Mouse (Mus musculus) bone marrow macrophage, adult 2 months (primary cell): Measurements from ENCODE around the gene Yars. TPM values are rescaled to one million over a fixed set of nuclear protein-coding genes. Genes with fewer than 3 reads are reported as not detected.

Source experiments
- H3K27ac ChIP-seq: 2 replicates; pipeline ENCODE4 v1.5.1; 2012; ENCODE audit warnings: low read depth, low read length; ENCODE audit not compliant: insufficient read depth
- H3K4me1 ChIP-seq: 2 replicates; pipeline ENCODE4 v1.6.1; 2012; ENCODE audit warnings: low read length; ENCODE audit not compliant: control insufficient read depth, insufficient read depth
- H3K4me3 ChIP-seq: 2 replicates; pipeline ENCODE4 v1.5.1; 2012; ENCODE audit warnings: mild to moderate bottlenecking, low read length, moderate library complexity; ENCODE audit not compliant: insufficient read depth
- CTCF ChIP-seq: IDR thresholded peaks from 2 replicates; pipeline ENCODE4 v1.5.1; 2012; ENCODE audit warnings: low read depth, mild to moderate bottlenecking, low read length, moderate library complexity
- POLR2A ChIP-seq: IDR thresholded peaks from 2 replicates; pipeline ENCODE4 v1.6.1; 2012; ENCODE audit warnings: mild to moderate bottlenecking, low read depth, low read length, borderline replicate concordance
- polyA plus RNA-seq: library from polyadenylated mRNA; stranded (reverse); fragments of >200 nt; gene quantifications from 2 replicates; pipeline ENCODE4 v1.2.4, GENCODE M21; 2012; ENCODE audit not compliant: missing spikeins, insufficient read depth, insufficient read length

The Yars gene
- polyA plus RNA-seq, 1 experiment, result 18.0 TPM

GRCm38 (mm10) chr4:129227170-129227984 lies 37.8 kb downstream of the Yars start:
- Histone ChIP-seq H3K4me1 (peaks cover 31% of the 10 kb centered on the region), H3K4me3 (no peak overlapping the region), H3K27ac (no peak overlapping the region)
- TF ChIP-seq CTCF (no peak), POLR2A (no peak)

- TF ChIP-seq CTCF (no peak), POLR2A (no peak)
- no peak overlapping the region for H3K4me3 ChIP-seq
- H3K4me1 ChIP-seq, result peaks cover 36% of the 10 kb centered on the region
- no peak overlapping the region for H3K27ac ChIP-seq
Observed at GRCm38 (mm10) chr4:129227985-129228381, 38.4 kb downstream of the Yars start.

- H3K4me3 ChIP-seq, result no peak overlapping the region
- TF ChIP-seq CTCF (no peak), POLR2A (no peak)
- peaks cover 61% of the 10 kb centered on the region for H3K4me1 ChIP-seq
- no peak overlapping the region for H3K27ac ChIP-seq
Observed at GRCm38 (mm10) chr4:129230926-129231325, 41.4 kb downstream of the Yars start.

- Histone ChIP-seq H3K4me1 (peaks cover 63% of the 10 kb centered on the region), H3K4me3 (no peak overlapping the region), H3K27ac (no peak overlapping the region)
- TF ChIP-seq CTCF (no peak), POLR2A (no peak)
Observed at GRCm38 (mm10) chr4:129231594-129232450, 42.3 kb downstream of the Yars start.

- TF ChIP-seq CTCF, result no peak
- no peak for TF ChIP-seq POLR2A
- peaks cover 64% of the 10 kb centered on the region for H3K4me1 ChIP-seq
- H3K4me3 ChIP-seq, result no peak overlapping the region
- H3K27ac ChIP-seq, result no peak overlapping the region
Observed at GRCm38 (mm10) chr4:129232561-129233360, 43.2 kb downstream of the Yars start.

- peaks cover 64% of the 10 kb centered on the region for H3K4me1 ChIP-seq
- H3K4me3 ChIP-seq, result no peak overlapping the region
- no peak for TF ChIP-seq CTCF
- no peak for TF ChIP-seq POLR2A
- H3K27ac ChIP-seq, result peak overlapping the region; percentile 70
Observed at GRCm38 (mm10) chr4:129234488-129234887, 44.9 kb downstream of the Yars start.

- Histone ChIP-seq H3K27ac (peak overlapping the region; percentile 70), H3K4me1 (peaks cover 61% of the 10 kb centered on the region), H3K4me3 (no peak overlapping the region)
- no peak for TF ChIP-seq CTCF
- TF ChIP-seq POLR2A, result no peak
Observed at GRCm38 (mm10) chr4:129235147-129235546, 45.6 kb downstream of the Yars start.

GRCm38 (mm10) chr4:129236236-129236813 lies 46.8 kb downstream of the Yars start:
- H3K4me1 ChIP-seq, result peaks cover 65% of the 10 kb centered on the region
- H3K27ac ChIP-seq, result peak overlapping the region; percentile 21
- no peak overlapping the region for H3K4me3 ChIP-seq
- TF ChIP-seq CTCF (no peak), POLR2A (no peak)

GRCm38 (mm10) chr4:129237843-129238441 lies 48.4 kb downstream of the Yars start:
- H3K27ac ChIP-seq, result no peak overlapping the region
- no peak overlapping the region for H3K4me3 ChIP-seq
- peaks cover 71% of the 10 kb centered on the region for H3K4me1 ChIP-seq
- no peak for TF ChIP-seq CTCF
- TF ChIP-seq POLR2A, result no peak
